ENCODE assay signal across 7 mouse cellular contexts in the genomic region with DNA sequence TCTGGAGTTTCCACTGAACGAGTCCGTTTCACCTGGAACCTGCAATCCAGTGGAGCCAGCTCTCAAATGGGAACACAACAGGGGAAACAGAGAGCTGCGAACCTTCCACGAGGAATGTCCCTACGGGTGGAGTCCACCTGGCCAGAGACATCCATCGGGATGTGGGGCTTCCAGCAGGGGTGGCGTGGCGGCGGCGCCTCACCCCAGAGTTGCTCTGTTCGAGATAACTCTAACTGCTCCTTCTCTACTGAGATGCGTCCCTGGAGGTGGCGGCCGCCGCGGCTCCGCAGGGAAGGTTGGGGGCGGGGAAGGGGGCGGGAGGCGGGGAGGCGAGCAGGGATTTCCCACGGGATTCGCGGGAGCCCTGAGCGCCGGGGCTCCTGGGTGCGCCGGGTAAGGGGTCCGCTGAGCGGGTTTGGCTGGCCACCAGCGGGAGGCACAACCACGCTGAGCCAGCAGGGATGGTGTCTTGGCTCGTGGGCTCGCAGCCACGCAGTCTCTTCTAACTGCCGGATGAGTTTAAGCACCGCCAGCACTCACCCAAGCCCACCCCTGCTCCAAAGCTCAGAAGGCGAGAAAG. TPM values are rescaled to one million over a fixed set of nuclear protein-coding genes. Genes with fewer than 3 reads are reported as not detected.
A peak's percentile ranks its signal among the peaks of the same experiment; 100 is the strongest.
DNase-seq lines count a peak whose midpoint lies in the region; ATAC-seq lines count a peak whose summit lies in the region.

No protein-coding gene starts in this region.

- H3K27me3 ChIP-seq in liver, embryonic 11.5 days (replicated peaks; ENCODE audit: control insufficient read depth, insufficient read depth, low read length), result peaks cover 72% of the 10 kb centered on the region
- peaks cover 91% of the 10 kb centered on the region for H3K27me3 ChIP-seq in embryonic facial prominence, embryonic 13.5 days
- peaks cover 68% of the 10 kb centered on the region for H3K27me3 ChIP-seq in hindbrain, embryonic 13.5 days
- peaks cover 5% of the 10 kb centered on the region; the same call in 1 of the 2 replicates for H3K27me3 ChIP-seq in midbrain, embryonic 14.5 days (ENCODE audit: control insufficient read depth, insufficient read depth, low read length)

- H3K9ac ChIP-seq in liver, embryonic 11.5 days (ENCODE audit: low read depth, low read length), result no peak overlapping the region
- peak overlapping the region; percentile 77 for H3K9ac ChIP-seq in embryonic facial prominence, embryonic 13.5 days
- peak overlapping the region; percentile 97 for H3K9ac ChIP-seq in hindbrain, embryonic 13.5 days
- H3K9ac ChIP-seq in midbrain, embryonic 14.5 days (replicated peaks; ENCODE audit: low read length), result peak overlapping the region; percentile 98

- no peak overlapping the region for H3K27ac ChIP-seq in liver, embryonic 11.5 days (ENCODE audit: low read depth, low read length)
- no peak overlapping the region for H3K27ac ChIP-seq in embryonic facial prominence, embryonic 13.5 days
- H3K27ac ChIP-seq in hindbrain, embryonic 13.5 days, result peak overlapping the region; percentile 91
- H3K27ac ChIP-seq in midbrain, embryonic 14.5 days (replicated peaks; ENCODE audit: low read depth, low read length), result peak overlapping the region; percentile 90

- no peaks in the 10 kb centered on the region for H3K4me1 ChIP-seq in liver, embryonic 11.5 days (replicated peaks; ENCODE audit: control insufficient read depth, insufficient read depth, low read length)
- peaks cover 20% of the 10 kb centered on the region for H3K4me1 ChIP-seq in embryonic facial prominence, embryonic 13.5 days
- peaks cover 50% of the 10 kb centered on the region for H3K4me1 ChIP-seq in hindbrain, embryonic 13.5 days (replicated peaks)
- peaks cover 33% of the 10 kb centered on the region for H3K4me1 ChIP-seq in midbrain, embryonic 14.5 days (ENCODE audit: control insufficient read depth, insufficient read depth, low read length)

- peak; percentile 31 for DNase-seq in liver, embryonic 11.5 days (ENCODE audit: low spot score)
- DNase-seq in liver, result no peak
- DNase-seq in midbrain, embryonic 14.5 days, result peak; percentile 75
- no peak for DNase-seq in adrenal gland, postnatal 4 days (ENCODE audit: low spot score in 2 of 2)
- no peak for DNase-seq in spleen, postnatal 10 days (ENCODE audit: low spot score in 2 of 2)

- peak overlapping the region; percentile 84 for H3K4me2 ChIP-seq in liver, embryonic 11.5 days
- H3K4me2 ChIP-seq in embryonic facial prominence, embryonic 13.5 days, result peak overlapping the region; percentile 100
- H3K4me2 ChIP-seq in hindbrain, embryonic 13.5 days, result peak overlapping the region; percentile 93
- H3K4me2 ChIP-seq in midbrain, embryonic 14.5 days (ENCODE audit: low read length), result peak overlapping the region; percentile 63

- WGBS in liver, embryonic 11.5 days, result 2% methylated on average over 36 of the region's 38 CpGs
- under 1% methylated on average over 38 of the region's 38 CpGs for WGBS in embryonic facial prominence, embryonic 13.5 days
- WGBS in hindbrain, embryonic 13.5 days, result 0% methylated on average over 37 of the region's 38 CpGs
- under 1% methylated on average over 31 of the region's 38 CpGs for WGBS in midbrain, embryonic 14.5 days

- H3K9me3 ChIP-seq in liver, embryonic 11.5 days (ENCODE audit: control insufficient read depth, low read length), result no peaks in the 10 kb centered on the region
- H3K9me3 ChIP-seq in embryonic facial prominence, embryonic 13.5 days, result no peaks in the 10 kb centered on the region
- no peaks in the 10 kb centered on the region for H3K9me3 ChIP-seq in hindbrain, embryonic 13.5 days
- no peaks in the 10 kb centered on the region for H3K9me3 ChIP-seq in midbrain, embryonic 14.5 days (ENCODE audit: control insufficient read depth, low read length)

- no peak for ATAC-seq in liver, embryonic 11.5 days (replicated peaks; ENCODE audit: low FRiP score)
- no peak for ATAC-seq in embryonic facial prominence, embryonic 13.5 days (ENCODE audit: insufficient number of reproducible peaks, insufficient read depth, low FRiP score, low TSS enrichment, low read depth)
- no peak for ATAC-seq in hindbrain, embryonic 13.5 days (ENCODE audit: low FRiP score)
- no peak for ATAC-seq in midbrain, embryonic 14.5 days (ENCODE audit: low FRiP score, low TSS enrichment)

- H3K36me3 ChIP-seq in liver, embryonic 11.5 days (ENCODE audit: control insufficient read depth, insufficient read depth, low read length), result no peaks in the 10 kb centered on the region
- H3K36me3 ChIP-seq in embryonic facial prominence, embryonic 13.5 days, result no peaks in the 10 kb centered on the region
- no peaks in the 10 kb centered on the region for H3K36me3 ChIP-seq in hindbrain, embryonic 13.5 days
- no peaks in the 10 kb centered on the region for H3K36me3 ChIP-seq in midbrain, embryonic 14.5 days (ENCODE audit: control insufficient read depth, insufficient read depth, low read length)

- peak overlapping the region; percentile 51 for H3K4me3 ChIP-seq in liver, embryonic 11.5 days (ENCODE audit: low read depth, low read length)
- peak overlapping the region; percentile 67 for H3K4me3 ChIP-seq in embryonic facial prominence, embryonic 13.5 days
- H3K4me3 ChIP-seq in hindbrain, embryonic 13.5 days, result peak overlapping the region; percentile 88
- H3K4me3 ChIP-seq in midbrain, embryonic 14.5 days (replicated peaks; ENCODE audit: low read depth, low read length), result peak overlapping the region; percentile 95

RNA-seq across cellular contexts. Expression of a gene that starts 1.3 kb away (rescaled TPM):
- polyA plus RNA-seq in liver, embryonic 11.5 days (2014; fragmentation: Nextera tagmentation; extraction: Ambion mirVana), result 0.69 and 0.70 TPM in 2 replicates
- polyA plus RNA-seq in embryonic facial prominence, embryonic 13.5 days (2015; fragmentation: Nextera tagmentation; extraction: Ambion mirVana), result 5.2 and 7.0 TPM in 2 replicates
- polyA plus RNA-seq in hindbrain, embryonic 13.5 days (2015; fragmentation: Nextera tagmentation; extraction: Ambion mirVana), result 45.4 and 51.9 TPM in 2 replicates
- 93.9 and 96.1 TPM in 2 replicates for polyA plus RNA-seq in midbrain, embryonic 14.5 days (2014; fragmentation: Nextera tagmentation; extraction: Ambion mirVana)
- 1 to 10 TPM; 4.5 to 5.7 TPM for total RNA-seq in adrenal gland, postnatal 4 days (2021)

Comparison
In these comparisons a context has a peak if more than half of its experiments do, and no peak if none do; other contexts are left out.
1. DNase-seq: peak in liver, embryonic 11.5 days (single experiment) and midbrain, embryonic 14.5 days (single experiment); none in liver (single experiment), adrenal gland, postnatal 4 days (0 of 2) and spleen, postnatal 10 days (0 of 2).
2. H3K27ac ChIP-seq: peak in hindbrain, embryonic 13.5 days (single experiment) and midbrain, embryonic 14.5 days (single experiment); none in liver, embryonic 11.5 days (single experiment) and embryonic facial prominence, embryonic 13.5 days (single experiment).
3. Peak in every context shown above with its lines, with median percentiles within 50 percentile points of each other: H3K4me2 ChIP-seq and H3K4me3 ChIP-seq.